Mouse (Mus musculus) megakaryocyte progenitor cell, adult 5-6 weeks (primary cell): ENCODE measurements around the gene Pex6. TPM values are rescaled to one million over a fixed set of nuclear protein-coding genes. Genes with fewer than 3 reads are reported as not detected.

ENCODE experiments used
- ATAC-seq: replicated peaks from 2 replicates; pipeline ENCODE4 v1.8.0; 2016; ENCODE audit warnings: mild to moderate bottlenecking, moderate TSS enrichment, inconsistent platforms; ENCODE audit not compliant: poor library complexity
- total RNA-seq, 2 experiments: library from RNA; stranded (forward) in 1 of 2; stranded (reverse) in 1 of 2; fragments of 157-497, 149-512 nt in 1 of 2; fragments of 200-1000 nt in 1 of 2; gene quantifications; 2 replicates each; pipeline versions ENCODE4 v1.2.3 to v1.2.4; 2015 to 2017

Gene Pex6
- total RNA-seq, 2 experiments from 2014 or later, result 7.8 to 11.3 TPM

- ATAC-seq, result no peak
Observed at GRCm38 (mm10) chr17:46699245-46699644, 12.0 kb upstream of the Pex6 start.

- no peak for ATAC-seq
Observed at GRCm38 (mm10) chr17:46699912-46700311, 11.4 kb upstream of the Pex6 start.

DNA sequence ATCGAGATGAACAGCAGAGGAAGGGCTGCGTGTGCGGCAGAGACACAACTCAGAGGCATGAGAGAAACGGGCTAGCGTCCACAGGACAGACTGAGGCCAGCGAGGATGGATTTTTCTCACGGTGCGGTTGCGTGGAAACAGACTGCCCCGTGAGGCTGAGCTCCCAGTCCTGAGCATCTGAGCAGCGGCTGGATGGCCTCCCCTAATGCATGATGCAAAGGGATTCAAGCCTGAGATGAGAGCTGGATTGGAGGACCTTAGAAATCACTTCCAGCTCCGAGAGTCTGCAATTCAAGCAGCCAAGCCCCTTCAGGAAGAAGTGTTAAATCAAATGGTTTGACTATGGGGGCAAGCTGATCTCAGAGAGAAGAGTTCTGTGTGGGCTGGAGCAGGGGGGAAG, 9.8 kb upstream of the Pex6 start:
- no peak for ATAC-seq

GRCm38 (mm10) chr17:46702100-46702499, 9.2 kb upstream of the Pex6 start:
- no peak for ATAC-seq

DNA sequence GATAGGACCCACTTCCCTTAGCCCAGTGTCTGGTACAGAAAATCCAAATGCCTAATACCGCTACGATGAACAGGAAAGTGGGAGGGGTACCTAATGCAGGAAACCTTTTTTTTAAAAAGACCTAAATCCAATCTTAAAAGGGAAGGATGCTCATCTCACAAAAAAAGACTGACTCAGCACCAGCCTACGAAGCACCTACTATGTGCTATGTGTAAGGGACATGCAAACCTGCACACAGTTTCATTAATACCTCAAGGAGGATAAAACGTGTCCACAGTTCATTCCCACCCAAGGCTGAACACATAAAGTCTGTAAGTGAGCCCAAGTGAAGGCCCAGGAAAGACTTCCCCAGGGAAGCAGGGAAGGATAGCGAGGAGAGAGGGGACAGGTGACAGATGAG, 8.8 kb upstream of the Pex6 start:
- no peak for ATAC-seq

- ATAC-seq, result no peak
Observed at GRCm38 (mm10) chr17:46703971-46704886, 7.0 kb upstream of the Pex6 start.

DNA sequence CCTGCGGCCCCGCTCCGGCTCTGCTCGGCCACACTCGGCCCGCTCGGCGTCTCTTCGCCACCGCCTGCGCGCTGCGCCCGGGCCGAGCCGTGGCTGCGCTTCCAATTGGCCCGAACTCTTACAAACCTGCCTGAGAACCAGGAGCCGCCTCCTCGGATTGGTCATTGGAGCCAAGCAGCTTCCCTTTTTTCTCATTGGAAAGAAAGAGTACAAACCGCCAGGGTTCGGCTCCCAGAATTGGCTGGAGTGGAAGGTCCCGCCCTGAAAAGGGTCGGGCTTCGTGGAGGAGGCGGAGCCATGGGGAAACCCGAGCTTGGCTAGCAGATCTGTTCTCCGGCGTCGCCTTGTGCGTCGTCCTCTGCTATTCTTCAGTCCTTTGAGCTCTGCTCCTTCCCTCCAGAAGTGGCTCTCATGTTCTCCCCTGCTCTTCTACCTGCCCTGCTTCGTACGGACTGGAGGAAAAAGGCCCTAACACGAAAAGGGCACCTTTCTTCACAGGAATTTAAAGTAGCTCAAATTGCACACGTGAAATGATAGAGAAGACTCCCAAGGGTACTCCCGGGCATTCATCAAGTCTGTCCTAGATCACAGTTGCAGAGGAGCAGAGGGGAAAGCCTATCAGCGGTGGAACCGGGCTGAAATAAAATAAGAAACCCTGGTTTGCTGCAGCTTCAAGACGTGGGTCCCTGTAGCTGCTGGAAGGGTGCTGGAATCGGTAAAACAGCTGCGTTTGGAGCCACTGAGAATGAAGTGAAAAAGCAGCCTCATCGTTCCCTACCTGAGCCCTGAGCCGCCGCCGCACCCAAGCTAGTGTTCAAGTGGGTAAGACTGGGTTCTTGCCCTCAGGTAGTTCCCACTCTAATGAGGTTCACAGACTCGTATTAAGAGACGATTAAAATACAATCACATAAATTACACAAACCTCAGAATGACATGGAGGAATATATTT, 6.1 kb upstream of the Pex6 start, which contains the start of gene Ppp2r5d:
Gene Ppp2r5d, minus strand, starts transcription at position 225 of the 949 bp plus-strand sequence.
- peak; percentile 97 for ATAC-seq

- no peak for ATAC-seq
Observed at GRCm38 (mm10) chr17:46706375-46707089, 4.7 kb upstream of the Pex6 start.

DNA sequence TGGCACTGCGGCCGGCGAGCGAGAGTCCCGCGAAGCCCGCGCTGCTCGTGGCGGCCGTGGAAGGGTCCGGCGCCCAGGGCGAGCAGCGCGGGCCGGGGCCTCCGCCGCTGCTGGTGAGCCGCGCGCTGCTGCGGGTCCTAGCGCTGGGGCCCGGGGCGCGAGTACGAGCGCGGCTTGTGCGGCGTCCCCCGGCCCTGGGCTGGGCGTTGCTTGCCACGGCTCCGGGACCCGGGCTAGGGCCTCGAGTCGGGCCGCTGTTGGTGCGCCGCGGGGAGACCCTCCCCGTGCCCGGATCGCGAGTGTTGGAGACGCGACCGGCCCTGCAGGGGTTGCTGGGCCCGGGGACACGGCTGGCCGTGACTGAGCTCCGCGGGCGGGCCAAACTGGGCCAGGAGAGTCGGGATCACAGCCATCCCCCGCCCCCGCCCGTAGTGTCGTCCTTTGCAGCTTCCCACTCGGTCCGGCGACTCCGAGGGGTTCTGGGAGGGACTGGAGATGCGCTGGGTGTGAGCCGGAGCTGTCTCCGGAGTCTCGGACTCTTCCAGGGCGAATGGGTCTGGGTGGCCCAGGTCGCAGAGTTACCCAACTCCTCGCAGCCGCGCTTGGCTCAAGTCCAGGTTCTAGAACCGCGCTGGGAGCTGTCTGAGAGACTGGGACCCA, 479 bp downstream of the Pex6 start:
- peak; percentile 15 for ATAC-seq

GRCm38 (mm10) chr17:46712442-46712841, 1.2 kb downstream of the Pex6 start:
- ATAC-seq, result no peak; the same call in 1 of the 2 replicates

DNA sequence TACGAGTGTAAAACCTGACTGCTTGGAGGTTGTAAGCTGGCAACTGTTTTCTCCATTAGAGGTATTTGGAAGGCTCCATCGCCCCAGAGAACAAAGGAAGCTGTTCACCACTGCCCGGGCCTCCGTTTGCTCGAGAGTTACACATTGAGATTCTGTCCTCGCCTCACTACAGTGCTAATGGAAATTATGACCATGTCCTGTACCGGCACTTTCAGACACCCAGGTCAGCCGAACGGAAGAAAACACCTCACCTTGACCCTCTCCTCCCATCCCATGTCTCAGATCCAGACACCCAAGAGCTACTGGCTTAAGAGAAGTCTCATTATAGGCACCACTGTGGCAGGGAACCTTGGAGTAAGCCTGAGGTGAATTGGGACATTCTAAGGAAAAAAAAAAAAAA, 2.6 kb downstream of the Pex6 start:
- ATAC-seq, result no peak

DNA sequence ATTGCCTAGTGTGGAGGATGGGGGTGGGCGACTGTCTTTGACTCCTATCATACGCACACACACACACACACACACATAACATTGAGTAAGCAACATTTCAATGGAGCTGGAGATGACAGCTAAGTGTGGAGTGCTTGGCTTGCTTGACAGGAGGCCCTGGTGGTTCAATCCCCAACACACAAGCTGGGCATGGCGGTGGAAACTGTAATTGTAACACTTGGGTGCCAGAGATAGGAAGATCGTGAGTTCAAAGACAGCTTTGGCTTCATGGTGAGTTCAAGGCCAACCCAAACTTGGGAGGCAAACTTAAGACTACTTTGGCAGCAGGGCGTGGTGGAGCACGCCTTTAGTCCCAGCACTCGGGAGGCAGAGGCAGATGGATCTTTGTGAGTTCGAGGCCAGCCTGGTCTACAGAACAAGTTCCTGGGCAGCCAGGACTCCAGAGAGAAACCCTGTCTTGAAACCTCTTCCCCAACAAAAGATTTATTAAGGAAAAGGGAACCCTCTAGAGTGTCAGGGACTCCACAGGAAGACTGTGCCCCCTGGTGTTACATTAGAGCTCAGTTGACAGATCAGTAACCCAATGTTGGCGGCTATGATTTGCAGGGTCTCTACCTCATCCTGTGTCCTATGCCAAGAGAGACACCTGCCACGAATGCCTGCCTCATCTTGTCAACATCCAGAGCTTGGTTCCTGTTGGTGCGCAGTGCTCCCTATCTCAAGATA, 3.7 kb downstream of the Pex6 start:
- ATAC-seq, result no peak

DNA sequence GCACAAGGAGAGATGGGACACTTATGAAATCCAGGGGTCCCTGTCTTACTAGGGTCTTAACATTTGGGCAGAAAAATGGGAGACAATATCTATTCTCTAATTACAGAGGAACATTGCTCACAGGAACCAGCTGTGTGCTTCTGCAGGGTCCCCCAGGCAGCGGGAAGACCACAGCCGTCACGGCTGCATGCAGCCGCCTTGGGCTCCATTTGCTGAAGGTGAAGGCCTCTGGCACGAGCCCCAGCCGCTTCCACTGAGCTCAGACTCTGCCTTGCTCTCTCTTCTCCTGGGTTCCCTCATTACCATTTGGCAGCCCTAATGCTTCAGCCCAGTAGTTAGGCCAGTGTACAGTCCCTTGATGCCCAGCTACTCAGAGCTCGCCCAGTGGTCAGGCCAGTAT, 9.8 kb downstream of the Pex6 start:
- ATAC-seq, result no peak

GRCm38 (mm10) chr17:46724477-46725084, 13.3 kb downstream of the Pex6 start:
- no peak for ATAC-seq

GRCm38 (mm10) chr17:46725273-46725672, 14.0 kb downstream of the Pex6 start:
- peak; percentile 81 for ATAC-seq

DNA sequence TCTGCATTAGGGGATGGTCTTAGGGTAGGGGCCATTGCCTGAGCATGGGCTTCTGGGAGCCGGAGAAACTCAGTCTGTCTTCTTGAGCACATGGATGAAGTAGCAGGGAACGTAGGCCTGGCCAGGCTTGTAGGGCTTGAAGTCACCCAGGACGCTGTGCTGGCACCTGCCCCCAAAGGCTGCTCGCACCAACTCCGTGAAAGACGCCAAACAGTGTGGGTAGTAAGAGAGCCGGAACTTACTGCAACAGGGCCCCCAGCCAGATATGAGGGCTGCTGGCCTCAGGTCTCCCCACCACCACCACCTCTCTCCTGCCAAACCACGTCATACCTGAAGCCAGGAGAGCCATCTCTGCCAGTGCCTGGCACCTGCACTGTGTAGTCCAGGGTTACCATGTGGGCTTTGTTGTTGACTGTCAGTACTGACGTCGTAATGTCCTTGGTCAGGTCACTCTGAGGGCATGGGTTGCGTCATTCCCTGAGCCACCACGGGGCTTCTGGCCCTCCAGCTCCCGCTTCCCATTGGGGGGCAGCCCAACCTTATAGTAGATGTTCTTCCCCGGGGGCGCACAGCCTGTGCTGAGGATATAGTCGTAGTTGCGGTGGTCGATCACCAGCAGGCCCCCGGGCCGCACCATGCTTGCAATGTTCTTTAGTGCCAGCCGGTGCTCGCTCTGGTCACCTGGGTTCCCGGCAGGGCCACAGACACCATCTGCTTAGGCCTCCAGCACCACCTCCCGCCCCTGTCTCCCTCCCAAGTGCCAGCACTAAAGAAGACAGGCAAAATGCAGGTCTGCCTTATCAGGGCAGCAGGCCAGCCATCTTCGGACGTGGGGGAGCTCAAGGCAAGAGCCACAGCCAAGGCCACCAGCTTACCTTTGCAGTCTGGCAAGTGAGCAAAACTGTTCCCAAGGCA, 14.7 kb downstream of the Pex6 start:
- no peak for ATAC-seq

GRCm38 (mm10) chr17:46727271-46727670, 16.0 kb downstream of the Pex6 start:
- ATAC-seq, result no peak

DNA sequence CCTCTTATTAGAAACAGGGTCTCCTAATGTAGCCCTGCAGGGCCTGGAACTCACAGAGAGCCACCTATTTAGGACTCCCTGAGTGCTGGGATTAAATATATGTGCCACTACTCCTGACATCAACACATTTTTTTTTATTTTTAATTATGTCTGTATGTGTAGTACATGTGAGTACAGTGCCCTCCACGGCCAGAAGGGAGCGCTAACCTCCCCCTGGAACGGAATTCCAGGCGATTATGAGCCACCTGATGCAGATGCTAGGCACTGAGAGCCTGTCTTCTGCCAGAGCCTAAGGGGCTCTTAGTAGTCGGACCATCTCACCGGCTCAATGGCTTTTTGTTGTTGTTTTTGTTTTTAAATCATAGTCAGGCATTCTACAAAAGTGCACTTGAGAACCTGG, 16.8 kb downstream of the Pex6 start:
- no peak for ATAC-seq
